Mouse (Mus musculus) adrenal gland, adult (tissue): ENCODE results near the gene Nckap5.

Experiments used
- DNase-seq, 2 experiments: peaks; one replicate each; pipeline ENCODE4 v3.0.0; 2022 to 2023; ENCODE audit warnings: low spot score in 1 of 2; ENCODE audit not compliant: inconsistent age in 2 of 2

Nckap5 gene

GRCm38 (mm10) chr1:126490256-126490655, 340.3 kb downstream of the Nckap5 start:
- no peak for DNase-seq

GRCm38 (mm10) chr1:126484664-126485087, 345.9 kb downstream of the Nckap5 start:
- DNase-seq: peak; percentile 93 to 96

GRCm38 (mm10) chr1:126483665-126484064, 346.9 kb downstream of the Nckap5 start:
- peak; percentile 71 to 88 for DNase-seq

GRCm38 (mm10) chr1:126481459-126482228, 349.0 kb downstream of the Nckap5 start:
- DNase-seq: peak in 1 of 2 experiments; percentile 60

GRCm38 (mm10) chr1:126473044-126473443, 357.6 kb downstream of the Nckap5 start:
- peak in 1 of 2 experiments; percentile 36 for DNase-seq

GRCm38 (mm10) chr1:126471419-126471818, 359.2 kb downstream of the Nckap5 start:
- DNase-seq: peak in 1 of 2 experiments; percentile 40

- DNase-seq: peak in 1 of 2 experiments; percentile 37
Measured at GRCm38 (mm10) chr1:126470883-126471282, 359.7 kb downstream of the Nckap5 start.

- peak in 1 of 2 experiments; percentile 22 for DNase-seq
Measured at GRCm38 (mm10) chr1:126469818-126470544, 360.6 kb downstream of the Nckap5 start.

- DNase-seq: peak in 1 of 2 experiments; percentile 67
Measured at GRCm38 (mm10) chr1:126461527-126462354, 368.9 kb downstream of the Nckap5 start.

GRCm38 (mm10) chr1:126457739-126458138, 372.9 kb downstream of the Nckap5 start:
- DNase-seq: peak; percentile 58 to 74

GRCm38 (mm10) chr1:126454504-126455173, 376.0 kb downstream of the Nckap5 start:
- no peak for DNase-seq

GRCm38 (mm10) chr1:126451472-126451871, 379.1 kb downstream of the Nckap5 start:
- no peak for DNase-seq

GRCm38 (mm10) chr1:126449424-126449823, 381.2 kb downstream of the Nckap5 start:
- no peak for DNase-seq

- no peak for DNase-seq
Measured at GRCm38 (mm10) chr1:126443890-126444289, 386.7 kb downstream of the Nckap5 start.

GRCm38 (mm10) chr1:126442723-126443122, 387.9 kb downstream of the Nckap5 start:
- DNase-seq: no peak

- peak in 1 of 2 experiments; percentile 55 for DNase-seq
Measured at GRCm38 (mm10) chr1:126438000-126438572, 392.5 kb downstream of the Nckap5 start.

GRCm38 (mm10) chr1:126436937-126437667, 393.5 kb downstream of the Nckap5 start:
- no peak for DNase-seq

- no peak for DNase-seq
Measured at GRCm38 (mm10) chr1:126432285-126432684, 398.3 kb downstream of the Nckap5 start.

GRCm38 (mm10) chr1:126431594-126431993, 399.0 kb downstream of the Nckap5 start:
- DNase-seq: peak; percentile 31 to 87
